Mouse (Mus musculus) left cerebral cortex, adult 2 months (tissue): ENCODE measurements around the gene Hyal2. TPM values are rescaled to one million over a fixed set of nuclear protein-coding genes. Genes with fewer than 3 reads are reported as not detected.

Source experiments
- DNase-seq, 2 experiments: peaks; one replicate each; pipeline ENCODE4 v3.0.0; 2021 to 2022; ENCODE audit warnings: low spot score in 2 of 2, mixed read lengths in 1 of 2; ENCODE audit errors: extremely low spot score in 1 of 2
- H3K27ac ChIP-seq: fragments of 200-600 bp; 2 replicates; pipeline ENCODE4 v1.8.1; 2022
- H3K4me3 ChIP-seq: fragments of 200-600 bp; 2 replicates; pipeline ENCODE4 v1.8.1; 2022
- CTCF ChIP-seq: fragments of 200-600 bp; IDR thresholded peaks from 2 replicates; pipeline ENCODE4 v1.8.1; 2022; ENCODE audit warnings: antibody characterized with exemption, mild to moderate bottlenecking, moderate library complexity
- intact Hi-C: fragments of 180-260 bp; cut with DNase I; formaldehyde crosslinking; loops from one replicate; pipeline ENCODE4 v1.15.1; 2025
- long read RNA-seq, 2 experiments: library from polyadenylated mRNA; stranded (forward); transcript quantifications; one replicate each; pipeline ENCODE4 v2.0.0; 2021; ENCODE audit warnings: borderline mapping rate in 2 of 2
- total RNA-seq, 2 experiments: library from RNA; stranded (reverse); gene quantifications; 2 replicates each; pipeline ENCODE4 v1.2.3; 2021

The Hyal2 gene
- 10 to 100 TPM; 14.9 TPM for total RNA-seq
- long read RNA-seq, experiment 1, transcript Hyal2-201 (4 exons, 1,893 nt) = major isoform, 9 of 12 reads
- long read RNA-seq, experiment 1, partial matches to known transcripts = 3 of 12 reads
- long read RNA-seq, experiment 1, other reads (novel, unspliced or antisense) = 0 of 12 reads
- long read RNA-seq, experiment 2, transcript Hyal2-201 (4 exons, 1,893 nt) = major isoform, 11 of 15 reads
- long read RNA-seq, experiment 2, partial matches to known transcripts = 2 of 15 reads
- long read RNA-seq, experiment 2, other reads (novel, unspliced or antisense) = 0 of 15 reads

DNA sequence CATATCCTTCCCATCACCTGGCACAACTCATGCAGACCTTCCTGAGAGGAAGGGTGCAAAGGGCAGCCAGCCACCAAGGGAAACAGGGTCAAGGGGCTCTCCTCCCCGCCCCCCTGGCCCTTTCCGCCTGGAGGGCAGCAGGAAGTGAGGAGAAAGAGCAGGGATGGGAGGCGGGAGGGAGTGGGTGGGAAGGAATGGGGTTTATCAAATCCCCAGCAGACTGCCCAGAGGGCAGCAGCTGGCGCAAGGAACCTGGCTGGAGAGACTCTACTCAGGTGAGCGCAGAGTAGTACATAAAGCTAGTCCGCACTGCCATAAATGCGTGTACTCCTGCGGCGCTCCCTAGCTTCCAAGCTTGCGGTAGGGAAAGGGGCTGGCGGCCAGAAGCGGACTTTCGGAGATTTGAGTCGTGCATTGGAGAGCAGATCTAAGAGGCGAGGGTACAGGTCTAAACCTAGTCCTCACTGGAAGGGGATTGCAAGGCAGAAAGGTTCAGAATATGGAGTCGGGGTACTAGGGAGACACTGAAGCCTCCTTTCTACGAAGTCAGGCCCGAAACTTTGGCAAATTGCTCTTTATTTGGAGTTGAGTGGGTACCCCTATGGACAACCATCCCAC, at the start of gene Hyal2:
Gene Hyal2, plus strand, starts transcription at position 244 of the 618 bp plus-strand sequence.
- TF ChIP-seq CTCF = no peak
- Histone ChIP-seq H3K27ac (peak within 1 kb of the TSS; percentile 95), H3K4me3 (peak within 1 kb of the TSS; percentile 82)
- intact Hi-C loops = no loop called here
- no peak for DNase-seq

DNA sequence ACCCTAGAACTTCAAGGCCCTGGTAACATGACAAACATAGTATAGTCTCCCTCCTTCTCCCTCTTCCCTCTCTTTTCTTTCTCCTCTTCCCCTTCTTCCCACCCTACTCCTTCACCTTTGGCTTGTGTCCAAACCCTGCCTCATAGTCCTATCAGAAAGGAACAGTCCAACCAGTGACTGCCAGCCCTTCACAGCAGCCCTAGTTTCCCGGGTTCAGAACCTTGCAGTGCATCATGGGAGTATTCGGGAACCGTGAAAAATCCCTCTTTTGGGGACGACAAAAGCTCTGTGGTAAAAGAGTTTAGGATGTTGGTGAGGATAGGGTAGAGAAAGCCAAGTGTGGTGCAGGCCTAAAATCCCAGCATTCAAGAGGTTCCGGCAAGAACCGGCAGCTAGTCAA, 47.4 kb upstream of the Hyal2 start:
- TF ChIP-seq CTCF = no peak
- Histone ChIP-seq H3K27ac (no peak overlapping the region), H3K4me3 (no peak overlapping the region)
- no peak for DNase-seq
- intact Hi-C loops = no loop called here

DNA sequence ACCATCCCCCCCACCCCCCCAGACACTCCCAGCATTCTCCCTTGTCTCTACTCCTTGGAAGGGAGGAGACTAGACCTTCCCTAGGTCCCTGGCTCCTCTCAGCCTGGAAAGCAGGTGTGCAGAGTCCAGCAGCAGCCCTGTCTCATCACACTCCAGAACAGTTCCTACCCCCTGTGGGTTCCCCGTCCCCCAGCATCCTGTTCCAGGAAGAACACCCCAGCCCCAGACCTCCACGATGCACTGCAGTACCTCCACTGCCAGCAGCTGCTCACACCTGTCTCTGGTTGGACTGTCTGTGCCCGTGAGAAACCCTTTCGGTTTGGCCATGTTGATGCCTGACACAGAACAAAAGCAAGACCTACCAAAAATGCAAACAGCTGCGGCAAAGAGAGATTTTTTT, 46.6 kb upstream of the Hyal2 start:
- intact Hi-C loops = no loop called here
- no peak for TF ChIP-seq CTCF
- Histone ChIP-seq H3K4me3 (no peak overlapping the region), H3K27ac (no peak overlapping the region)
- no peak for DNase-seq

DNA sequence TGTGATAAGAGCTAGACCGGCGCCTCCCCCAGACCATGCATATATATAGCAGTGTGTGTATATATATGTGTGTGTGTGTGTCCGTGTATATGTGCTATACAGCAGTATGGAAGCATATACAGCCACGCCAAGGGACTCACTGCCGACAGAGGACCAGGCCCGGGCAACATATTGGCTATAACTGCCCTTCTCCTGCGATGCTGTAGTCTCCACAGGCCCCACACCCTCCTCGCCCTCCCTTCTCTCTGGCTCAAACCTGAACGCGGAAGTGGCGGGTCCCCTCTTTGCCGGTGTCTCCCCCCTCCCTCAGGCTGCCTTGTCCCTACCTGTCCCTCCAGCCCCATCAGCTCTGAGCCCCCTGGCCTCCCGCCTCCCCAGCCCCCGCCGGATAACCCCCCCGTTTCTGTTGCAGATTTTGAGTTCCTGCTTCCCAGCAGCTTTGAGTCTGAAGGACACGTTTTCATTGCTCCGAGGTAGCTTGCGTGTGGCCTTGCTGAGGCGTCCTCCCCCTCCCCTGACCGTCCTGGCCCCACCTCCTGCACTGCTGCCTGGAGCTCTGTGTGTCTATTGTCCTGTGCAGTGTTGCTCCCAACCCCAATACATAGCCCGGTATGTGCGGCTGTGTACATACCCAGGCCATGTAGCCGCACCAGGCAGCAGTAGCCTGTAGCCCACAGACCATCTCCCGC, 45.9 kb upstream of the Hyal2 start:
- intact Hi-C loops = no loop called here
- H3K27ac ChIP-seq = no peak overlapping the region
- TF ChIP-seq CTCF = no peak

DNA sequence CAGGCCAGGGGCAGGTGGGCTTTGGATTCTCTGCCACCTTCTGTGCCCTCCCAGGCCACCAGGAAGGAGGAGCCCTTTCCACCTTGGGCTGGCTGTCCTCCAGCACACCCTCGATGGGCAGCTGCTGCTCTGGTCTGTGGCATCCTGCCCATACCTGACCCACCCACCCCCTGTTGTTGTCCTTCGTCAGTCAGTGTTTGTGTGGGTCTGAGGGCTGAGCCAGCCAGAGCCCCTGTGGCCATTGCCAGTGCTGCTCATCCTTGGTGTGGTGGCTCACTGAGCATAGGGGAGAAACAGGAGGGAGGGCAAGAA, 45.4 kb upstream of the Hyal2 start:
- no peak overlapping the region for H3K27ac ChIP-seq
- no peak for DNase-seq
- TF ChIP-seq CTCF = no peak

More for the DNA sequence above, 45.9 kb upstream of the Hyal2 start:
- DNase-seq = no peak
- no peak overlapping the region for H3K4me3 ChIP-seq

DNA sequence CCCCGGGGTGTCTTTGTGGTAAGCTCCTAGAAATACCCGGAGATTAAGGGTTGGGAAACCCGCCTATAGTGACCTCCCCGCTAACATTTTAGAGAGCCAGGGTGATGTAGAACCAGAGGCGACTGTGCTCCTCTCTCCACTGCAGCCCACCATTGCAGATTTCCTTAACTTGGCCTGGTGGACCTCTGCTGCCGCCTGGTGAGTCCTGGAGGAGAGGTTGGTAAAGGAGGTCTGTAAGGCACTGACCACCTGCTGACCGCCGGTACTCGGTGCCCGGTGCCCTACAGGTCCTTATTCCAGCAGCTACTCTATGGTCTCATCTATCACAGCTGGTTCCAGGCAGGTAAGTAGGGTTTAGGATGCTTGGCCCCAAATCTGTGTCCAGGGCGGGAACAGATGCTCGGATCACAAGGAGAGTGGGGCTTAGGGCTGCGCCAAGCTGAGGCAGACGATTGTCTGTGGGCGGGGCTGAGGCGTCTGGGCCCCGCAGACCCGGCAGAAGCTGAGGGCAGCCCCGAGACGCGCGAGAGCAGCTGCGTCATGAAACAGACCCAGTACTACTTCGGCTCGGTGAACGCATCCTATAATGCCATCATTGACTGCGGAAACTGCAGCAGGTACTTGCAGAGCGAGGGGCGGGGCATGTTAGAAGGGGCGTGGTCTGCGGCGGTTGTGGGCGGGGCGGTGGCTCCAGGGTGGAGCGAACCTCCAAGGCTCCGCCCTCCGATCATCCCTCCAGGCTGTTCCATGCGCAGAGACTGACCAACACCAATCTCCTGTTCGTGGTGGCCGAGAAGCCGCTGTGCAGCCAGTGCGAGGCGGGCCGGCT, 41.3 kb upstream of the Hyal2 start:
- intact Hi-C loops = no loop called here
- H3K4me3 ChIP-seq = peak overlapping the region; percentile 40
- DNase-seq = peak; percentile 70 to 78
- no peak for TF ChIP-seq CTCF
- H3K27ac ChIP-seq = no peak overlapping the region

More for the DNA sequence above, 45.4 kb upstream of the Hyal2 start:
- intact Hi-C loops = no loop called here
- H3K4me3 ChIP-seq = no peak overlapping the region

DNA sequence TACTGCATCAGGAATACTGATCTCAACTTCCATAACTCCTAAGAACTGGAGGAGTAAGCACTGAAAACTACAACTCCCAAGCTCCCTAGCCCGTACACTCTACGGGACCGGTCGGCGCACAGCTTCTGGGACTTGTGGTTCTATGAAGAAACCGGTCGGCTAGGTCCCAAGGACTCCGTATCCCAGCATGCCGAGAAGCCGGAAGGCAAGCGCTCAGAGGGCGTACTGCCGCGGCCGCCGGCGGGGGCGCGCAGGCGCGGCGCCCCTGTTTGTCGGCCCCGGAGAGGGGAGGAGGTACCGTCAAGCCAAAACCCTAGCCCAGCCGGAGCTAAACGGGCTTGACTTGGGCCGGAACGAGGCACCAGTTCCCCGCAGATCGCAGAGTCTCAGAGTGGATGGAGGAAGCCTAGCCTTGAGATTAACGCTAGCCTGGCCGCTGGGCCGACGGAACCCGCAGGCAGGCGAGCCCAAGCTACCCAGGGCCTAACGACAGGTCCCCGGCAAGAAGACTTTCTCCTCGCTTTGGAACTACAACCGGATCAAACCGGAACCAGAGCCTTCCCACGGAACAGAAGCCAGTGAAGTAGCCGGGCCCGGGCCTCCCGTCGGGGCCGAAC, 33.8 kb upstream of the Hyal2 start, which contains the start of gene Tmem115:
Gene Tmem115, plus strand, starts transcription at position 155 of the 617 bp plus-strand sequence.
- H3K4me3 ChIP-seq = peak within 1 kb of the TSS; percentile 69
- H3K27ac ChIP-seq = peak within 1 kb of the TSS; percentile 92
- peak; percentile 90 to 94 for DNase-seq
- intact Hi-C loops = loop anchor here (10.0 kb wide), 1 partner anchor 649 kb away; the partner anchor contains the start of gene Rbm15b
- TF ChIP-seq CTCF = peak; percentile 34

DNA sequence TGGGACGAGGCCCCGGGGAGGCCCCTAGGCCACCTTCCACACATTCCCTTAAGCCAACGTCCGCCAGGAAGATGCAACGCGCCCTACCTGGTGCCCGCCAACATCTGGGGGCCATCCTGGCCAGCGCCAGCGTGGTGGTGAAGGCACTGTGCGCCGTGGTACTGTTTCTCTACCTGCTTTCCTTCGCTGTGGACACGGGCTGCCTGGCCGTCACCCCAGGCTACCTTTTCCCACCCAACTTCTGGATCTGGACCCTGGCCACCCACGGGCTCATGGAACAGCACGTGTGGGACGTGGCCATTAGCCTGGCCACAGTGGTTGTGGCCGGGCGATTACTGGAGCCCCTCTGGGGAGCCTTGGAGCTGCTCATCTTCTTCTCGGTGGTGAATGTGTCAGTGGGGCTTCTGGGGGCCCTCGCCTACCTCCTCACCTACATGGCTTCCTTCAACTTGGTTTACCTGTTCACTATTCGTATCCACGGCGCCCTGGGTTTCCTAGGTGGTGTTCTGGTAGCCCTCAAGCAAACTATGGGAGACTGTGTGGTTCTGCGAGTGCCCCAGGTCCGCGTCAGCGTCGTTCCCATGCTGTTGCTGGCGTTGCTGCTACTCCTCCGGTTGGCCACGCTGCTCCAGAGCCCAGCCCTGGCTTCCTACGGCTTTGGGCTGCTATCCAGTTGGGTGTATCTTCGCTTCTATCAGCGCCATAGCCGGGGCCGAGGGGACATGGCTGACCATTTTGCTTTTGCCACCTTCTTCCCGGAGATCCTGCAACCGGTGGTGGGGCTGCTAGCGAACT, 33.1 kb upstream of the Hyal2 start:
- peak overlapping the region; percentile 69 for H3K4me3 ChIP-seq
- H3K27ac ChIP-seq = peak overlapping the region; percentile 92
- intact Hi-C loops = loop anchor here (10.0 kb wide), 1 partner anchor 650 kb away; the partner anchor contains the start of gene Rbm15b
- TF ChIP-seq CTCF = no peak
- DNase-seq = no peak

DNA sequence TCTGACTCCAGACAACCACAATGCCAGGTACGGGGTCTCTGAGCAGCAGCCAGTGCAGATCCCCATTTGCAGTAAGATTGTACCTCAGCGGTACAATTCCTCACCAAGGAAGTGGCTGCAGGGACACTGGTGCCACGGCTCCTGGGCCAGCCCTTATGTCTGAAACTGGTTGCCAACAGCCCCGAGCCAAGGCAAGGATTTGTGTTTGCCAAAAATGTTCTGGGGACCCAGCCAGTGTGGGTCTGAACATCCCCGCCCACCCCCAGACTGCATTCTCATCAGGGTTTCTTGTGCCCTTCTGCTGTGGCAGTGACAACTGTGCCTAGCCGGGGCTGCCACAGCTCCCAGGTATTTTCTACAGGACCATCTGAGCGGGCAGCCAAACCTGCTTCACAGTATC, 29.5 kb upstream of the Hyal2 start:
- Histone ChIP-seq H3K4me3 (no peak overlapping the region), H3K27ac (no peak overlapping the region)
- DNase-seq = no peak
- TF ChIP-seq CTCF = no peak
- intact Hi-C loops = loop anchor here (10.0 kb wide), 1 partner anchor 653 kb away; the partner anchor contains the start of gene Rbm15b

DNA sequence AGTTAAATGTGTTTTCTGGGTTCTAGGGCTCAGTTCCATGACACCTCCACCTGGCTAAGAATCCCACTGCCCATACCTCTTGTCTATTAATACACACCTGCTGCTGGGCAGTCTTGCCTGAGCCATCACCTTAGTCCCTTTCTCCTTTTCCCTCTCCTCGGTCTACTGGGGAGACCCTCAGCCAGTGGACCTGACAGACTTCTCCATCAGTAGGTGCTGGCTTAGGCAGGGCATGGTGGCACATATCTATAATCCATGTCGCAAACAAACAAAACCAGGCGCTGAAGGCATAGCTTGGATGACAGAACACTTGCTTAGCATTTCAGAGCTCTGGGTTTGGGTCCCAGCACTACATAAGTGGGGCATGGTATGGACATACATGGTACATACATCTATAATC, 29.0 kb upstream of the Hyal2 start:
- TF ChIP-seq CTCF = no peak
- H3K27ac ChIP-seq = no peak overlapping the region
- no peak overlapping the region for H3K4me3 ChIP-seq
- intact Hi-C loops = loop anchor here (10.0 kb wide), 1 partner anchor 654 kb away; the partner anchor contains the start of gene Rbm15b
- DNase-seq = no peak
